Mouse (Mus musculus) midbrain, postnatal 0 days (tissue): ENCODE results near the gene Yars. TPM values are rescaled to one million over a fixed set of nuclear protein-coding genes. Genes with fewer than 3 reads are reported as not detected.

Source experiments
- ATAC-seq: fragments of 200-750 bp; cut with Nextera tagmentation; 2 replicates; pipeline ENCODE4 v1.8.0; 2017; ENCODE audit warnings: moderate number of reproducible peaks, mild to moderate bottlenecking, moderate TSS enrichment, moderate library complexity; ENCODE audit not compliant: low FRiP score
- DNase-seq: peaks from one replicate; pipeline ENCODE4 v3.0.0-alpha.2; 2015; ENCODE audit warnings: low spot score
- H3K27ac ChIP-seq: fragments of 300-500 bp; sonication (generic); 2 replicates; pipeline ENCODE4 v1.5.1; 2014; ENCODE audit warnings: low read depth, mild to moderate bottlenecking, low read length, mixed read lengths
- H3K27me3 ChIP-seq: fragments of 300-500 bp; sonication (generic); 2 replicates; pipeline ENCODE4 v1.6.1; 2014; ENCODE audit warnings: low read length, control low read depth, mixed read lengths; ENCODE audit not compliant: insufficient read depth
- H3K36me3 ChIP-seq: fragments of 300-500 bp; sonication (generic); 2 replicates; pipeline ENCODE4 v1.6.1; 2014; ENCODE audit warnings: low read length, control low read depth, mixed read lengths; ENCODE audit not compliant: insufficient read depth
- H3K4me1 ChIP-seq: fragments of 300-500 bp; sonication (generic); 2 replicates; pipeline ENCODE4 v1.6.1; 2014; ENCODE audit warnings: mild to moderate bottlenecking, control low read depth, antibody characterized with exemption, low read length, mixed read lengths; ENCODE audit not compliant: insufficient read depth
- H3K4me2 ChIP-seq: fragments of 300-500 bp; sonication (generic); 2 replicates; pipeline ENCODE4 v1.6.1; 2014; ENCODE audit warnings: low read depth, mild to moderate bottlenecking, low read length, mixed read lengths; ENCODE audit not compliant: poor library complexity, severe bottlenecking
- H3K4me3 ChIP-seq: fragments of 300-500 bp; sonication (generic); 2 replicates; pipeline ENCODE4 v1.5.1; 2014; ENCODE audit warnings: low read depth, mild to moderate bottlenecking, low read length, moderate library complexity
- H3K9ac ChIP-seq: fragments of 300-500 bp; sonication (generic); replicated peaks from 2 replicates; pipeline ENCODE4 v1.6.1; 2014; ENCODE audit warnings: mild to moderate bottlenecking, low read length, moderate library complexity, mixed read lengths; ENCODE audit not compliant: poor library complexity, severe bottlenecking
- H3K9me3 ChIP-seq: fragments of 300-500 bp; sonication (generic); 2 replicates; pipeline ENCODE4 v1.6.1; 2016; ENCODE audit warnings: low read length, control low read depth
- CTCF ChIP-seq: IDR thresholded peaks from 2 replicates; pipeline ENCODE4 v1.5.1; 2016; ENCODE audit warnings: antibody characterized with exemption, mild to moderate bottlenecking
- WGBS: fragments of 180-500 bp; shearing (Covaris S2); extraction: QIAGEN DNeasy Blood & Tissue Kit; methylation state at CpG from one replicate; pipeline ENCODE4 v1.1.7; 2014; 5-methylcytosine and 5-hydroxymethylcytosine counted together
- polyA plus RNA-seq: library from polyadenylated mRNA; unstranded; fragments of >200 nt; fragmentation: Nextera tagmentation; extraction: Ambion mirVana; gene quantifications from 2 replicates; pipeline ENCODE4 v1.2.1, GENCODE M21; 2015
- total RNA-seq: library from RNA; depleted of rRNA; stranded (reverse); fragments of >200 nt; gene quantifications from 2 replicates; pipeline ENCODE4 v1.2.3, GENCODE M21; 2014

The Yars gene
- total and polyA plus RNA-seq, 2 experiments from 2014 or later: 66.8 to 111 TPM

DNA sequence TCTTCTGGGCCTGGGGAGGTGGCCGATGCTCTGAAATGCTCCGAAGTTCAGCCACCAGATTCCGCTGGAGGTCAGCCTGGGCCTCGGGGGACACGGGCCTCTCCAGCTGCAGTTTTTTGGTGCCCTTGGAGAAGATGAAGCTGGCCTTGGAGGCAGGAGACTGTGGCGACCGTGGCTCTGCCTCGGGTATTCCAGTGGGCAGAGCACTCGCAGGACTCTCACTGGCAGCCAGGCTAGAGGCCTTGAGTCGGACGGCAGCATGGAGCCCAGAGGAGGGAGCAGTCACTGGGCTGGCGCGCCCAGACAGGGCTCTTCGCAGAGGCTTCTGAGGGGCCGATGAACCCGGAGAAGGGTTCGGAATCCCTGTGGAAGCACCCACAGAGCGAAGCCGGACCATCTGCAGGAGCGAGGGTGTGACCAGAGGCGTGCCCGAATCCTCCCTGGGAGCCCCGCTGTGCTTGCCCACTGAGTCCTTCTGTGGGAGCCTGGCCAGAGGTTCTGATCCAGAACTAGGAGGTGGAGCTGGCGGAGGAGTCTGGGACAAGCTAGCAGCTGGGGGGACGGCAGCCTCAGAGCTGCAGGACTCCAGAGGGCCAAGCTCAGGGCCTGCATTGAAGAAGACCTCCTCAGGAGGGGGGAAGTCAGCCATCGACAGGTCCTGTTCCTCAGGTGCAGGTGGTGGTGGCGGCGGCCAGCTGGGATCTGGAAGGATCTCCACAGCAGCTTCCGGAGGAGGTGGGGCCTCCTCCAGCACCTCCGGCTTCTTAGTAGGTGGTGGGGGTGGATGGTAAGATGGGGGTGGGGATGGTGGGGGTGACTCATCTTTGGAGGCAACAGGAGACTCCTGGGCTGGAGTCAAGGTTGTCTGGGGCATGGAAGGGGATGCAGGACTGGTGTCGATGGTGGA lies 32.7 kb downstream of the Yars start:
- no peak for ATAC-seq
- no peak overlapping the region for H3K27ac ChIP-seq
- peaks cover 12% of the 10 kb centered on the region; the same call in 1 of the 2 replicates for H3K4me1 ChIP-seq
- WGBS: 75% methylated on average over 31 of the region's 31 CpGs
- 0 out of 2 replicates have a peak overlapping the region, but pooled peaks have one; percentile 19 for H3K9ac ChIP-seq
- no peak overlapping the region for H3K4me3 ChIP-seq
- DNase-seq: no peak
- peaks cover 70% of the 10 kb centered on the region for H3K36me3 ChIP-seq
- no peak for TF ChIP-seq CTCF
- H3K9me3 ChIP-seq: no peaks in the 10 kb centered on the region
- no peaks in the 10 kb centered on the region for H3K27me3 ChIP-seq
- H3K4me2 ChIP-seq: no peak overlapping the region

DNA sequence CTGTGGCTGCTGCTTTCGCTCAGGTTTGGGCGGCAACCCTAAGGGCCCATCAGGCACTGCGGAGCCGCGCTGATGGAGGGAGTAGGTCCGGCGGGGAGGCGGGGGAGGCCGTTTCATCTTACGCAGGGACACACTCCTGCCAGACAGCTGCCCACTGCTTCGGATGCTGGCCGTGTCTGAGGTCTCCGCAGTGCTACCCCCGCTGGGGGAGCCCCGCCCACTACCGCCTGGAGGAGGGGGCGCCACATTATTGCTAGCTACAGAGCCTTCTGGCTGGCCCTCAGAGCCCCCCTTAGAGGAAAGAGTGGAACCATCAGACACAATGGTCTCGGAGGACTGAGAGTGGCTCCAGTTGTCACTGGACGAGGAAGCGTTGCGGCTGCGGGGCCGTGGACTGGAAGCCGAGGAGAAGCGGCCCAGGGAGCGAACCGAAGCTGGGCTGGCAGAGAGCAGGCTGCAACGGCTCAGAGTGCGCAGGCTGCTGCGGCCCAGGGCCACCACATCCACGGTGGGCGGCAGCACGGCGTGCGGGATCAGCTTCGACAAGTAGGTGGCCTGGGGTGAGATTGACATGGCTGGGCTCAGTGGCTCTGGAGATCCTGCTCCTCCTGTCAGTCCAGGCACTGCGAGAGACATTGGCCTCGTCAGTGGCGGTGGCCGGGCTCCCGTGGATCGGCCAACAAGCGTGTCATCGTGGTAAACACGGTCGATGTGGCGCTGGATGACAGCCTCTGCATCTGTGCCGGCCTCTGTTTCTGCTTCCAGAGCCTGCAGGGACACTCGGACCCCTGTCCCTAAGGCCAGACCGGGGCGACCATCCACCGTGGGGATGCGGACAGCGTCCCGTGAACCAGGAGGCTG lies 34.1 kb downstream of the Yars start:
- Histone ChIP-seq H3K4me2 (peak overlapping the region; percentile 33; the same call in 1 of the 2 replicates), H3K9ac (0 out of 2 replicates have a peak overlapping the region, but pooled peaks have one; percentile 33), H3K36me3 (peaks cover 58% of the 10 kb centered on the region), H3K4me1 (peaks cover 21% of the 10 kb centered on the region; the same call in 1 of the 2 replicates), H3K4me3 (no peak overlapping the region), H3K27ac (no peak overlapping the region), H3K27me3 (no peaks in the 10 kb centered on the region), H3K9me3 (no peaks in the 10 kb centered on the region)
- 26% methylated on average over 55 of the region's 55 CpGs for WGBS
- ATAC-seq (peak; percentile 21; the same call in 1 of the 2 replicates), DNase-seq (no peak)
- no peak for TF ChIP-seq CTCF

DNA sequence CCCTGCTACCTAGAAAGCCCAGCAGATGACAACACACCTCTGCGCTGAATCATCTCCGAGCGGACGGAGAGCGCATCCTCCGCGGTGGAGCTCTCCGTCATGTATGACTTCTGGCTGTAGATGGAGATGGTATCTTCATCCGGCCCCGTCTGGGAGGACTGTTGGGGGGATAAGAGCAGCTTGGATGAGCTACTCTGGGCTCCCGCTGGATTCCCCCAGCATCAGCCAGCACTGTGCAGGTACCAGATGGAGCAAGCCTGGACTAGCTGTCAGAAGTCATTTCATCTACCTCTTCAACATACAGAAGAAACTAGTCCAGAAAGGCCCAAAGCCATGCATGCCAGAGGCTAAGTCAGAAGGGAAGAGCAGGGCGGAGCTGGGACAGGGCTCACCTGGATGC lies 35.8 kb downstream of the Yars start:
- no peak overlapping the region for H3K9ac ChIP-seq
- peaks cover 45% of the 10 kb centered on the region for H3K36me3 ChIP-seq
- no peak overlapping the region for H3K4me3 ChIP-seq
- ATAC-seq: no peak
- H3K4me2 ChIP-seq: no peak overlapping the region
- peaks cover 21% of the 10 kb centered on the region; the same call in 1 of the 2 replicates for H3K4me1 ChIP-seq
- no peak overlapping the region for H3K27ac ChIP-seq
- WGBS: 94% methylated on average over 12 of the region's 12 CpGs
- DNase-seq: no peak
- no peak for TF ChIP-seq CTCF
- no peaks in the 10 kb centered on the region for H3K27me3 ChIP-seq
- H3K9me3 ChIP-seq: no peaks in the 10 kb centered on the region

DNA sequence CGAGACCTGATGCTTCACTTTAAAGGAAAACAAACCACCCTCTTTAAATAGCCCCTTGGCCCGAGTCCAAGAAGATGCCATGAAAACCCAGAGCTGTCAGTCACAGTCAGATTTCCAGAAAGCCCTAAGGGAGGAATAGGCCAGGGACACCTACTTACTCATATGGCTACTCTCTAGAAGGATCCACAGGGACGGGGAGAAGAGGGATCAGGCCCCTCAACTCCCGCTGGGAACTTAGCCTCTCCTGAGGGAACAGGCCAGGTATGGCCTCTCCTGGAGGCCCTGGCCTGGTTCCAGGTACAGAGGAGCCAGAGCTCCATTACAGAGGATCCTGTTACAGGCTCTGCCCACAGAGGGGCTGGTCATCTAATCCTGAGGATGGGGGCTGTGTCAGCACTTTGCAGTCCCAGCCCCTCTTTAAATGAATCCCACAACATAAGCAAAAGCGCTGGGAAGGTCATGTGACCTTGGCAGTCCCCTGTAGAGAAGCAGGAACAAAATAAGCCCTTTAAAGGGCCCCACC lies 36.9 kb downstream of the Yars start:
- no peak for TF ChIP-seq CTCF
- ATAC-seq (no peak), DNase-seq (no peak)
- peak overlapping the region; percentile 50 for H3K4me3 ChIP-seq
- peaks cover 33% of the 10 kb centered on the region for H3K36me3 ChIP-seq
- no peaks in the 10 kb centered on the region for H3K27me3 ChIP-seq
- no peak overlapping the region; the same call in 1 of the 2 replicates for H3K27ac ChIP-seq
- WGBS: 22% methylated on average over 5 of the region's 5 CpGs
- H3K9me3 ChIP-seq: no peaks in the 10 kb centered on the region
- peaks cover 21% of the 10 kb centered on the region; the same call in 1 of the 2 replicates for H3K4me1 ChIP-seq
- peak overlapping the region; percentile 52 for H3K9ac ChIP-seq
- peak overlapping the region; percentile 69 for H3K4me2 ChIP-seq

DNA sequence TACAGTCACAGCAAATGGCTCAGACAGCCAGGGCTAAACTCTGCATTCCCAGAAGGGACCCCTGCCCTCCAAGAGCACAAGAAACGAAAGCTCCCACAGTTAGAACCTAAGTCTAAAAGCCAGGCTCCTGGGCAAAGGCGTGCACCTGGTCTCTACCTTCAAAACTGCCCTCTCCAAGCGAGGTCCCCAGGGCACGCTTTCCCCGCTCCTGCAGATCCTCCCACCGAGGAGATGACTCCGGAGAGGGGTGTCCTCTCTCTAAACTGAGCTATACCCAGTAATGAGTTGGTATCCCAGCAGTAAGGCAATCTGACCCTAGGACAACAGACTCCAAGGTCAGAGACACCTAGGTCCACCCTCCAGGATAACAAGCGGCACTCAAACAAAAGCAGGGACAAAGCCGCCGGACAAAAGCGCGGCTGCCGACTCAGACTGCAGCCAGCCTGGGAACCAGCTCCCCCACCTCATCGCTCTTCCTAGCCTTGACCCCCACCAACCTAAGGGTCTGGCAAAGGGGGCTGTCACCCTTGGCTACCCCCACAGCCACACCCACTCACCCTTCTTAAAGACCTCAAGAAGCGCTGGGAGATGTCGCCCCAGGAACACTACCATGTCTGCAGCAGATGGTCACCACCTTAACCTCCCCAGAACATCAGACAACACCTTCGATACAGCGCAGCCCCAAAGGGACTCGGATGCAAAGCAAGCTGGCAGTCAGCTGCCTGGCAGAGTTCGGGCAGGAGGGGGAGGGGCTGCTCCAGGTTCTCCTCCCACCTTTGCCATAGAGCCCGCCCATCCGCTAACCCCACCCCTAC lies 37.8 kb downstream of the Yars start:
- H3K36me3 ChIP-seq: peaks cover 26% of the 10 kb centered on the region
- ATAC-seq: peak; percentile 18; the same call in 1 of the 2 replicates
- TF ChIP-seq CTCF: no peak
- peak overlapping the region; percentile 50 for H3K4me3 ChIP-seq
- peaks cover 21% of the 10 kb centered on the region; the same call in 1 of the 2 replicates for H3K4me1 ChIP-seq
- DNase-seq: peak; percentile 68
- 9% methylated on average over 22 of the region's 22 CpGs for WGBS
- no peak overlapping the region; the same call in 1 of the 2 replicates for H3K27ac ChIP-seq
- peak overlapping the region; percentile 69 for H3K4me2 ChIP-seq
- no peaks in the 10 kb centered on the region for H3K9me3 ChIP-seq
- no peaks in the 10 kb centered on the region for H3K27me3 ChIP-seq
- H3K9ac ChIP-seq: peak overlapping the region; percentile 52
